In the genomic region with DNA sequence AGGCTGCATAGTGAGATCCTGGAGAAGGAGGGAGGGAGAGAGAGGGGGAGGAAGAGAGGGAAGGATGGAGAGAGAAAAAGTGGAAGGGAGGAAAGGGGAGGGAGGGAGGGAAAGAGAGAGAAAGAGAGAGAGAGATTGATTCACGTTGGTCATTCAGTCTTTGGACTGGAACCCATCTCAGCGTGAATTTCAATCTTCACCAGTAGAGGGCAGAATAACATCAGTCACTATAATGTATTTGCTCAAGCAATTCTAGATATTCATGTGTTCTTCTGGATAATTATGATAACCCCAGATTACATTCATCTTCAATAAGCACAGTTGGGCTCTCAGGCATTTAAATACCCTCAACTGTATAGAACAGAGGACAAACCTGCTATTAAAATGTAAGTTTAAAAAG, we compare ENCODE assay signal across 10 mouse cellular contexts. TPM values are rescaled to one million over a fixed set of nuclear protein-coding genes. Genes with fewer than 3 reads are reported as not detected.
DNase-seq lines count a peak whose midpoint lies in the region; ATAC-seq and TF ChIP-seq lines count a peak whose summit lies in the region.
"Had no signal": no experiment of that assay in that cellular context is flagged by ENCODE, and none has a peak within 500 bp of the region (broad histone marks: within the 10 kb centered on the region; RNA-seq: fewer than 3 reads in every experiment).

No protein-coding gene starts in this region.

- no peaks in the 10 kb centered on the region for H3K9me3 ChIP-seq in heart, embryonic 10.5 days
- no peaks in the 10 kb centered on the region for H3K9me3 ChIP-seq in midbrain, embryonic 11.5 days (ENCODE audit: control insufficient read depth, low read length)
- H3K9me3 ChIP-seq in midbrain, embryonic 15.5 days = no peaks in the 10 kb centered on the region
- no peaks in the 10 kb centered on the region for H3K9me3 ChIP-seq in lung, postnatal 0 days (ENCODE audit: low read length)

- no peak overlapping the region for H3K27ac ChIP-seq in heart, embryonic 10.5 days
- H3K27ac ChIP-seq in midbrain, embryonic 11.5 days (ENCODE audit: low read depth, low read length) = no peak overlapping the region
- H3K27ac ChIP-seq in midbrain, embryonic 15.5 days = no peak overlapping the region
- H3K27ac ChIP-seq in lung, postnatal 0 days (ENCODE audit: low read length) = no peak overlapping the region

- H3K4me3 ChIP-seq in heart, embryonic 10.5 days = no peak overlapping the region
- no peak overlapping the region for H3K4me3 ChIP-seq in midbrain, embryonic 11.5 days (ENCODE audit: low read depth, low read length)
- H3K4me3 ChIP-seq in midbrain, embryonic 15.5 days = no peak overlapping the region
- no peak overlapping the region for H3K4me3 ChIP-seq in lung, postnatal 0 days (ENCODE audit: low read depth, low read length)

- H3K4me2 ChIP-seq in midbrain, embryonic 11.5 days = no peak overlapping the region
- no peak overlapping the region for H3K4me2 ChIP-seq in midbrain, embryonic 15.5 days
- H3K4me2 ChIP-seq in lung, postnatal 0 days (replicated peaks; ENCODE audit: low read depth, low read length) = no peak overlapping the region

- no peak for TF ChIP-seq EP300 in lung, postnatal 0 days (IDR thresholded peaks at IDR 0.05)

- peak; percentile 5; the same call in 1 of the 2 replicates for ATAC-seq in midbrain, embryonic 11.5 days (ENCODE audit: low FRiP score)
- ATAC-seq in midbrain, embryonic 15.5 days (replicated peaks) = no peak
- no peak for ATAC-seq in lung, postnatal 0 days
- no peak for ATAC-seq in activated CD4-positive, CD25-positive, alpha-beta regulatory T cell, adult 4 months

- WGBS in heart, embryonic 10.5 days = 0% methylated on average over 2 of the region's 2 CpGs
- 0% methylated on average over 2 of the region's 2 CpGs for WGBS in midbrain, embryonic 11.5 days
- 2% methylated on average over 2 of the region's 2 CpGs for WGBS in midbrain, embryonic 15.5 days
- 0% methylated on average over 2 of the region's 2 CpGs for WGBS in lung, postnatal 0 days

- H3K4me1 ChIP-seq in heart, embryonic 10.5 days = peaks cover 8% of the 10 kb centered on the region
- no peaks in the 10 kb centered on the region for H3K4me1 ChIP-seq in midbrain, embryonic 11.5 days (ENCODE audit: control insufficient read depth, insufficient read depth, low read length)
- H3K4me1 ChIP-seq in midbrain, embryonic 15.5 days = peaks cover 4% of the 10 kb centered on the region; the same call in 1 of the 2 replicates
- H3K4me1 ChIP-seq in lung, postnatal 0 days (ENCODE audit: insufficient read depth, low read depth, low read length) = no peaks in the 10 kb centered on the region

- peak; percentile 77 for TF ChIP-seq CTCF in lung, postnatal 0 days (IDR thresholded peaks at IDR 0.05)

- no peaks in the 10 kb centered on the region for H3K36me3 ChIP-seq in heart, embryonic 10.5 days
- H3K36me3 ChIP-seq in midbrain, embryonic 11.5 days (ENCODE audit: control insufficient read depth, insufficient read depth, low read length) = no peaks in the 10 kb centered on the region
- H3K36me3 ChIP-seq in midbrain, embryonic 15.5 days (replicated peaks) = no peaks in the 10 kb centered on the region
- no peaks in the 10 kb centered on the region for H3K36me3 ChIP-seq in lung, postnatal 0 days (ENCODE audit: insufficient read depth, low read length)

- peak; percentile 7 to 65 for DNase-seq in heart, adult 18-20 months
- DNase-seq in heart, embryonic 10.5 days (ENCODE audit: low spot score) = no peak
- peak; percentile 91 for DNase-seq in midbrain, embryonic 11.5 days (ENCODE audit: low spot score, missing footprints)
- DNase-seq in NIH3T3 (ENCODE audit: low read depth) = peak; percentile 89
- DNase-seq in lung, postnatal 0 days (ENCODE audit: low spot score) = peak; percentile 57
- DNase-seq in right cerebral cortex, postnatal 4 days = no peak

- no peak overlapping the region for H3K9ac ChIP-seq in midbrain, embryonic 11.5 days (ENCODE audit: low read length)
- no peak overlapping the region for H3K9ac ChIP-seq in midbrain, embryonic 15.5 days
- no peak overlapping the region for H3K9ac ChIP-seq in lung, postnatal 0 days (replicated peaks; ENCODE audit: low read depth)

- no peaks in the 10 kb centered on the region for H3K27me3 ChIP-seq in heart, embryonic 10.5 days (ENCODE audit: insufficient read depth, poor library complexity, severe bottlenecking)
- H3K27me3 ChIP-seq in midbrain, embryonic 11.5 days (ENCODE audit: control insufficient read depth, insufficient read depth, low read length) = no peaks in the 10 kb centered on the region
- peaks cover 9% of the 10 kb centered on the region; the same call in 1 of the 2 replicates for H3K27me3 ChIP-seq in midbrain, embryonic 15.5 days (replicated peaks)
- H3K27me3 ChIP-seq in lung, postnatal 0 days (replicated peaks; ENCODE audit: insufficient read depth, low read length) = no peaks in the 10 kb centered on the region

RNA-seq across cellular contexts. Expression of a gene that starts 7.3 kb away (rescaled TPM):
- total RNA-seq in heart, adult 18-20 months (2021) = not detected
- polyA plus RNA-seq in heart, embryonic 10.5 days (2016; fragmentation: Nextera tagmentation; extraction: Ambion mirVana) = not detected in 2 replicates
- not detected in 2 replicates for polyA plus RNA-seq in midbrain, embryonic 11.5 days (2014; fragmentation: Nextera tagmentation; extraction: Ambion mirVana)
- polyA plus RNA-seq in midbrain, embryonic 15.5 days (2015; fragmentation: Nextera tagmentation; extraction: Ambion mirVana) = not detected in 2 replicates
- not detected in 2 replicates for polyA plus RNA-seq in lung, postnatal 0 days (2015; fragmentation: Nextera tagmentation; extraction: Ambion mirVana)
- not detected for polyA plus RNA-seq in activated CD4-positive, CD25-positive, alpha-beta regulatory T cell, adult 4 months (2017; shearing (Covaris generic))
- polyA plus RNA-seq: large intestine, adult 2 months; neural tube, embryonic 11.5 days had no signal

RNA-seq across cellular contexts. Expression of a gene that starts 22.8 kb away (rescaled TPM):
- not detected for total RNA-seq in heart, adult 18-20 months (2021)
- not detected in 2 replicates for polyA plus RNA-seq in heart, embryonic 10.5 days (2016; fragmentation: Nextera tagmentation; extraction: Ambion mirVana)
- not detected in 2 replicates for polyA plus RNA-seq in midbrain, embryonic 11.5 days (2014; fragmentation: Nextera tagmentation; extraction: Ambion mirVana)
- polyA plus RNA-seq in midbrain, embryonic 15.5 days (2015; fragmentation: Nextera tagmentation; extraction: Ambion mirVana) = not detected in 2 replicates
- not detected in 2 replicates for polyA plus RNA-seq in lung, postnatal 0 days (2015; fragmentation: Nextera tagmentation; extraction: Ambion mirVana)
- polyA plus RNA-seq in activated CD4-positive, CD25-positive, alpha-beta regulatory T cell, adult 4 months (2017; shearing (Covaris generic)) = not detected
- polyA plus RNA-seq: large intestine, adult 2 months; neural tube, embryonic 11.5 days had no signal

RNA-seq across cellular contexts. Expression of a gene that starts 31.0 kb away (rescaled TPM):
- total RNA-seq in heart, adult 18-20 months (2021) = not detected
- not detected in 2 replicates for polyA plus RNA-seq in heart, embryonic 10.5 days (2016; fragmentation: Nextera tagmentation; extraction: Ambion mirVana)
- polyA plus RNA-seq in midbrain, embryonic 11.5 days (2014; fragmentation: Nextera tagmentation; extraction: Ambion mirVana) = not detected in 2 replicates
- polyA plus RNA-seq in midbrain, embryonic 15.5 days (2015; fragmentation: Nextera tagmentation; extraction: Ambion mirVana) = not detected in 2 replicates
- not detected in 2 replicates for polyA plus RNA-seq in lung, postnatal 0 days (2015; fragmentation: Nextera tagmentation; extraction: Ambion mirVana)
- polyA plus RNA-seq in activated CD4-positive, CD25-positive, alpha-beta regulatory T cell, adult 4 months (2017; shearing (Covaris generic)) = not detected
- polyA plus RNA-seq: large intestine, adult 2 months; neural tube, embryonic 11.5 days had no signal

RNA-seq across cellular contexts. Expression of a gene that starts 37.4 kb away (rescaled TPM):
- not detected for total RNA-seq in heart, adult 18-20 months (2021)
- polyA plus RNA-seq in heart, embryonic 10.5 days (2016; fragmentation: Nextera tagmentation; extraction: Ambion mirVana) = not detected in 2 replicates
- not detected in 2 replicates for polyA plus RNA-seq in midbrain, embryonic 11.5 days (2014; fragmentation: Nextera tagmentation; extraction: Ambion mirVana)
- not detected in 2 replicates for polyA plus RNA-seq in midbrain, embryonic 15.5 days (2015; fragmentation: Nextera tagmentation; extraction: Ambion mirVana)
- polyA plus RNA-seq in lung, postnatal 0 days (2015; fragmentation: Nextera tagmentation; extraction: Ambion mirVana) = not detected in 2 replicates
- not detected for polyA plus RNA-seq in activated CD4-positive, CD25-positive, alpha-beta regulatory T cell, adult 4 months (2017; shearing (Covaris generic))
- polyA plus RNA-seq: large intestine, adult 2 months; neural tube, embryonic 11.5 days had no signal

RNA-seq across cellular contexts. Expression of a gene that starts 45.5 kb away (rescaled TPM):
- not detected for total RNA-seq in heart, adult 18-20 months (2021)
- not detected in 2 replicates for polyA plus RNA-seq in heart, embryonic 10.5 days (2016; fragmentation: Nextera tagmentation; extraction: Ambion mirVana)
- polyA plus RNA-seq in midbrain, embryonic 11.5 days (2014; fragmentation: Nextera tagmentation; extraction: Ambion mirVana) = not detected in 2 replicates
- polyA plus RNA-seq in midbrain, embryonic 15.5 days (2015; fragmentation: Nextera tagmentation; extraction: Ambion mirVana) = not detected in 2 replicates
- not detected in 2 replicates for polyA plus RNA-seq in lung, postnatal 0 days (2015; fragmentation: Nextera tagmentation; extraction: Ambion mirVana)
- not detected for polyA plus RNA-seq in activated CD4-positive, CD25-positive, alpha-beta regulatory T cell, adult 4 months (2017; shearing (Covaris generic))
- polyA plus RNA-seq: large intestine, adult 2 months; neural tube, embryonic 11.5 days had no signal

Comparison
In these comparisons a context has a peak if more than half of its experiments do, and no peak if none do; other contexts are left out.
1. DNase-seq: peak in heart, adult 18-20 months (2 of 2), midbrain, embryonic 11.5 days (single experiment), NIH3T3 (single experiment) and lung, postnatal 0 days (single experiment); none in heart, embryonic 10.5 days (single experiment) and right cerebral cortex, postnatal 4 days (single experiment).